Mouse (Mus musculus): ENCODE data around the gene Vmn2r-ps159.
"Not testable (repeated sequence)": the region's sequence is repeated elsewhere in the genome, so short reads cannot be mapped to it uniquely, and the experiment has no call there.

Gene Vmn2r-ps159

GRCm38 (mm10) chr4:156330803-156331202 is at the start of gene Vmn2r-ps159:
TSS of gene Vmn2r-ps159 (plus strand) at chr4:156331103.
- not testable (repeated sequence) for DNase-seq

- DNase-seq: not testable (repeated sequence)
Observed at GRCm38 (mm10) chr4:156341601-156342504, 10.9 kb downstream of the Vmn2r-ps159 start.

- DNase-seq: no peak
Observed at GRCm38 (mm10) chr4:156342569-156343325, 11.8 kb downstream of the Vmn2r-ps159 start.

- no peak for DNase-seq
Observed at GRCm38 (mm10) chr4:156343332-156343731, 12.4 kb downstream of the Vmn2r-ps159 start.

GRCm38 (mm10) chr4:156356756-156357437 is 26.0 kb downstream of the Vmn2r-ps159 start:
- DNase-seq: not testable (repeated sequence)
